Mouse (Mus musculus) MEL (cell line): ENCODE data around the gene Ggt1. TPM values are rescaled to one million over a fixed set of nuclear protein-coding genes. Genes with fewer than 3 reads are reported as not detected.

Source experiments
- DNase-seq: peaks from one replicate; pipeline ENCODE4 v3.0.0; 2011; ENCODE audit warnings: low read depth, low spot score
- H3K27ac ChIP-seq: 2 replicates; pipeline ENCODE4 v1.5.1; 2012; ENCODE audit warnings: low read depth, mild to moderate bottlenecking, control low read depth, low read length, moderate library complexity; ENCODE audit not compliant: control insufficient read depth
- H3K27me3 ChIP-seq, 2 experiments: fragments of 150-350 bp in 1 of 2; sonication (generic) in 1 of 2; 2 replicates each; pipeline ENCODE4 v1.6.1; 2012; ENCODE audit warnings: low read length in 2 of 2, mild to moderate bottlenecking in 2 of 2, improper control_type of control experiment in 1 of 2, moderate library complexity in 1 of 2; ENCODE audit not compliant: insufficient read depth in 2 of 2, control insufficient read depth in 1 of 2
- H3K36me3 ChIP-seq, 2 experiments: 2 replicates each; pipeline ENCODE4 v1.6.1; 2012 to 2014; ENCODE audit warnings: low read length in 2 of 2, improper control_type of control experiment in 1 of 2, inconsistent platforms in 1 of 2, mild to moderate bottlenecking in 1 of 2; ENCODE audit not compliant: insufficient read depth in 2 of 2, control insufficient read depth in 1 of 2
- H3K4me1 ChIP-seq, 2 experiments: fragments of 150-350 bp in 1 of 2; sonication (generic) in 1 of 2; 2 replicates each; pipeline ENCODE4 v1.6.1; 2012; ENCODE audit warnings: low read length in 2 of 2, improper control_type of control experiment in 1 of 2, mild to moderate bottlenecking in 1 of 2; ENCODE audit not compliant: insufficient read depth in 2 of 2, control insufficient read depth in 1 of 2
- H3K4me3 ChIP-seq, 2 experiments: fragments of 150-350 bp in 1 of 2; sonication (generic) in 1 of 2; 2 replicates each; pipeline ENCODE4 v1.5.1; 2012; ENCODE audit warnings: low read depth in 2 of 2, low read length in 2 of 2, mild to moderate bottlenecking in 2 of 2, moderate library complexity in 2 of 2, control low read depth in 1 of 2, improper control_type of control experiment in 1 of 2; ENCODE audit not compliant: control insufficient read depth in 1 of 2, insufficient read depth in 1 of 2
- H3K79me2 ChIP-seq: 2 replicates; pipeline ENCODE4 v1.6.1; 2012; ENCODE audit warnings: mild to moderate bottlenecking, low read length, moderate library complexity; ENCODE audit not compliant: control insufficient read depth, poor library complexity, insufficient read depth
- H3K9ac ChIP-seq: 2 replicates; pipeline ENCODE4 v1.6.1; 2012; ENCODE audit warnings: low read depth, mild to moderate bottlenecking, control low read depth, low read length, moderate library complexity; ENCODE audit not compliant: control insufficient read depth, poor library complexity, severe bottlenecking
- H3K9me3 ChIP-seq: fragments of 150-350 bp; sonication (generic); replicated peaks from 2 replicates; pipeline ENCODE4 v1.6.1; 2012; ENCODE audit warnings: mild to moderate bottlenecking, low read length, improper control_type of control experiment, moderate library complexity; ENCODE audit not compliant: insufficient read depth
- CHD1 ChIP-seq: IDR thresholded peaks from 2 replicates; pipeline ENCODE4 v1.6.1; 2012; ENCODE audit warnings: low read depth, mild to moderate bottlenecking, inconsistent platforms, low read length, improper control_type of control experiment
- CHD2 ChIP-seq: IDR thresholded peaks from 2 replicates; pipeline ENCODE4 v1.6.1; 2011; ENCODE audit warnings: low read length, improper control_type of control experiment
- E2F4 ChIP-seq: IDR thresholded peaks from 2 replicates; pipeline ENCODE4 v1.6.1; 2011; ENCODE audit warnings: low read depth, low read length, improper control_type of control experiment, borderline replicate concordance
- ELF1 ChIP-seq: IDR thresholded peaks from 2 replicates; pipeline ENCODE4 v1.6.1; 2014; ENCODE audit warnings: low read depth, mild to moderate bottlenecking, inconsistent platforms, low read length, improper control_type of control experiment, moderate library complexity
- EP300 ChIP-seq, 2 experiments: IDR thresholded peaks; 2 replicates each; pipeline ENCODE4 v1.6.1; 2011; ENCODE audit warnings: improper control_type of control experiment in 2 of 2, low read length in 2 of 2, low read depth in 1 of 2, mild to moderate bottlenecking in 1 of 2
- ETS1 ChIP-seq: IDR thresholded peaks from 2 replicates; pipeline ENCODE4 v1.6.1; 2012; ENCODE audit warnings: low read depth, mild to moderate bottlenecking, inconsistent platforms, low read length, improper control_type of control experiment, moderate library complexity
- GATA1 ChIP-seq: IDR thresholded peaks from 2 replicates; pipeline ENCODE4 v1.6.1; 2011; ENCODE audit warnings: low read depth, low read length, improper control_type of control experiment
- HCFC1 ChIP-seq: IDR thresholded peaks from 2 replicates; pipeline ENCODE4 v1.6.1; 2012; ENCODE audit warnings: low read depth, mild to moderate bottlenecking, inconsistent platforms, low read length, improper control_type of control experiment, moderate library complexity
- JUND ChIP-seq: IDR thresholded peaks from 2 replicates; pipeline ENCODE4 v1.6.1; 2011; ENCODE audit warnings: low read depth, mild to moderate bottlenecking, improper control_type of control experiment, low read length
- MAFK ChIP-seq: IDR thresholded peaks from 2 replicates; pipeline ENCODE4 v1.6.1; 2011; ENCODE audit warnings: low read depth, mild to moderate bottlenecking, low read length, improper control_type of control experiment, borderline replicate concordance
- MAZ ChIP-seq: IDR thresholded peaks from 2 replicates; pipeline ENCODE4 v1.6.1; 2012; ENCODE audit warnings: low read depth, mild to moderate bottlenecking, inconsistent platforms, low read length, improper control_type of control experiment
- POLR2A ChIP-seq, 2 experiments: IDR thresholded peaks; 2 replicates each; pipeline ENCODE4 v1.6.1; 2011 to 2012; ENCODE audit warnings: low read length in 2 of 2, mild to moderate bottlenecking in 2 of 2, control low read depth in 1 of 2, improper control_type of control experiment in 1 of 2, low read depth in 1 of 2, moderate library complexity in 1 of 2; ENCODE audit not compliant: control insufficient read depth in 1 of 2, insufficient read depth in 1 of 2, poor library complexity in 1 of 2
- POLR2AphosphoS2 ChIP-seq: IDR thresholded peaks from 2 replicates; pipeline ENCODE4 v1.6.1; 2011; ENCODE audit warnings: low read length, improper control_type of control experiment
- RCOR1 ChIP-seq: IDR thresholded peaks from 2 replicates; pipeline ENCODE4 v1.6.1; 2012; ENCODE audit warnings: low read depth, mild to moderate bottlenecking, inconsistent platforms, low read length, improper control_type of control experiment
- SIN3A ChIP-seq: IDR thresholded peaks from 2 replicates; pipeline ENCODE4 v1.6.1; 2012; ENCODE audit warnings: low read length, improper control_type of control experiment, inconsistent platforms
- TCF12 ChIP-seq: IDR thresholded peaks from 2 replicates; pipeline ENCODE4 v1.6.1; 2014; ENCODE audit warnings: low read depth, mild to moderate bottlenecking, inconsistent platforms, low read length, improper control_type of control experiment, moderate library complexity
- polyA plus RNA-seq, 2 experiments: library from polyadenylated mRNA; stranded (reverse) in 1 of 2; unstranded in 1 of 2; fragments of >175 nt in 1 of 2; fragments of >200 nt in 1 of 2; gene quantifications; 2 replicates each; pipeline versions ENCODE4 v1.2.1 to v1.2.4; 2012; ENCODE audit warnings: low replicate concordance in 2 of 2, low read depth in 1 of 2; ENCODE audit not compliant: insufficient read length in 2 of 2, insufficient read depth in 1 of 2, missing spikeins in 1 of 2
- total RNA-seq: library from RNA; depleted of rRNA; stranded (reverse); fragments of 300-350 nt; gene quantifications from 2 replicates; pipeline ENCODE4 v1.2.3, GENCODE M21; 2012

The Ggt1 gene
- total and polyA plus RNA-seq, 3 experiments: 0.46 to 3.2 TPM; not detected in 1

DNA sequence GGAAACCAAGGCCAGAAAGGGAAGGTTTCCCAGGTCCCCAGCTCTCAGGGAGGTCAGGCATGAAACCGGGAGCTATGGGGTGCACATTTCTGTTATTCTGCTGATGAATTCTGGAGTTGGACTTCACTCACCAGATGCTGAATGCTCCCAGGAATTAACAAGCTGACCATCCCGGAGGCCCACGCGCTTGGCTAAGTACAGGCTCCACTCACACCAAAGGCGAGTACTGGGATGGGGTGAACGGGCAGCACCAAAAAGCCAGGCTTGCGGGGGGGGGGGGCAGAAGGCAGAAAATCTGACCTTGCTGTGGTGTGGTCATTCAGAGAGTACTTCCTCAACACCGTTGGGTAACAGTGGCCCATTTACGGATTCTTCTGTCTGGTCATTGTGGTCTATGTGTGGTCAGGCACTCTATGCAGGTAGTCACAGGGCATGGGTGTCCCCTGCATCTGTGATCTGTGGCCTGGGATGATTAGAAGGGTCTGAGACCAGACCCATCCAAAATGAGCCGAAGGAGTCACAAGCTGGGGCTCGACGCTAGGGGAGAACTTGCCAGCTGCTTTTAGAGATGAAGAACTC, 3.4 kb downstream of the Ggt1 start:
- Histone ChIP-seq H3K36me3 (peaks cover 0 to 31% of the 10 kb centered on the region in 2 experiments; a peak in 2 of 4 replicates), H3K4me1 (peaks cover 7 to 43% of the 10 kb centered on the region in 2 experiments), H3K27me3 (no peaks in the 10 kb centered on the region), H3K79me2 (no peaks in the 10 kb centered on the region), H3K9ac (peak overlapping the region; percentile 39), H3K27ac (peak overlapping the region; percentile 76), H3K4me3 (0 out of 4 replicates have a peak overlapping the region, but pooled peaks of 1 of the 2 experiments have one; percentile 30), H3K9me3 (no peaks in the 10 kb centered on the region)
- no peak for DNase-seq
- no peak for TF ChIP-seq ETS1
- no peak for TF ChIP-seq MAFK
- no peak for TF ChIP-seq POLR2AphosphoS2

DNA sequence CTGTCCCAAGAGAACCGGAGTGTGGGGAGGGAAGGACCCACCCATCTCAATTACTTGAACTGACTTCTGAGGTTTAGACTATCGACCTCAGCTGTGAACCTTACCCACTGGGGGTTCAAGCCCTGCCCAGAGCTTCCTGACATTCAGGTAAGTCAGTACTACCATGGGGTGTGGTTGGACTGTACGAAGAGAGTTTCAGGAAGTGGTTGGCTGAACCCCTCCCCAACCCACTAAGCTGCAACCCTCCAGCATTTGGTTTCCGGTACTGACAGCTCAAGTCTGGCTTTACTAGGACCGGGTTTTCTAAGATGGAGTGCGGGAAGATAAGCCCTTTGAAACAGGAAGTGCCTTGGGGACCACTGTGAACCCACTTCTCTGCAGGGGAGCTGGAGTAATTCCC, 4.0 kb downstream of the Ggt1 start:
- Histone ChIP-seq H3K79me2 (no peaks in the 10 kb centered on the region), H3K9ac (peak overlapping the region; percentile 44), H3K27ac (peak overlapping the region; percentile 76), H3K4me3 (peak overlapping the region; percentile 28 to 30; a peak in 3 of 4 replicates), H3K9me3 (no peaks in the 10 kb centered on the region), H3K36me3 (peaks cover 0 to 31% of the 10 kb centered on the region in 2 experiments; a peak in 2 of 4 replicates), H3K4me1 (peaks cover 7 to 43% of the 10 kb centered on the region in 2 experiments), H3K27me3 (no peaks in the 10 kb centered on the region)
- peak; percentile 90 for DNase-seq
- TF ChIP-seq SIN3A: peak; percentile 68
- TF ChIP-seq RCOR1: peak; percentile 53
- TF ChIP-seq E2F4: no peak
- TF ChIP-seq TCF12: peak; percentile 57
- peak; percentile 71; the same call in 1 of the 2 replicates for TF ChIP-seq MAZ
- no peak; the same call in 1 of the 2 replicates for TF ChIP-seq CHD2
- TF ChIP-seq ELF1: peak; percentile 83
- TF ChIP-seq HCFC1: peak; percentile 61
- peak; percentile 56; the same call in 1 of the 2 replicates for TF ChIP-seq ETS1
- TF ChIP-seq EP300 (IDR thresholded peaks at IDR 0.05; ENCODE audit: low read depth in 1 of 2, low read length in 2 of 2): peak; percentile 69 to 73
- no peak for TF ChIP-seq JUND
- TF ChIP-seq CHD1: no peak
- TF ChIP-seq POLR2A (IDR thresholded peaks at IDR 0.05; ENCODE audit: control insufficient read depth in 1 of 2, insufficient read depth in 1 of 2, low read depth in 1 of 2, low read length in 2 of 2, poor library complexity in 1 of 2): peak in 1 of 2 experiments; percentile 49; a peak in 1 of 4 replicates
- TF ChIP-seq GATA1: peak; percentile 81
